Mouse (Mus musculus) heart, embryonic 16.5 days (tissue): Measurements from ENCODE around the gene Cdc25b. TPM values are rescaled to one million over a fixed set of nuclear protein-coding genes. Genes with fewer than 3 reads are reported as not detected.
A peak's percentile ranks its signal among the peaks of the same experiment; 100 is the strongest.

Experiments
- ATAC-seq: fragments of 200-750 bp; cut with Nextera tagmentation; replicated peaks from 2 replicates; pipeline ENCODE4 v1.8.0; 2017; ENCODE audit warnings: moderate number of reproducible peaks; ENCODE audit not compliant: insufficient read depth, low FRiP score; ENCODE audit errors: extremely low read depth
- H3K27ac ChIP-seq: fragments of 300-500 bp; sonication (generic); 2 replicates; pipeline ENCODE4 v1.5.1; 2014; ENCODE audit warnings: mild to moderate bottlenecking, low read length, control low read depth, moderate library complexity
- H3K27me3 ChIP-seq: fragments of 300-500 bp; sonication (generic); 2 replicates; pipeline ENCODE4 v1.6.1; 2014; ENCODE audit warnings: low read length, mixed read lengths; ENCODE audit not compliant: control insufficient read depth, insufficient read depth
- H3K36me3 ChIP-seq: fragments of 300-500 bp; sonication (generic); 2 replicates; pipeline ENCODE4 v1.6.1; 2014; ENCODE audit not compliant: control insufficient read depth, insufficient read depth
- H3K4me1 ChIP-seq: fragments of 300-500 bp; sonication (generic); 2 replicates; pipeline ENCODE4 v1.6.1; 2014; ENCODE audit warnings: low read length, mixed read lengths; ENCODE audit not compliant: control insufficient read depth, insufficient read depth
- H3K4me2 ChIP-seq: fragments of 300-500 bp; sonication (generic); 2 replicates; pipeline ENCODE4 v1.6.1; 2014; ENCODE audit warnings: low read depth, mild to moderate bottlenecking, control low read depth, low read length
- H3K4me3 ChIP-seq: fragments of 300-500 bp; sonication (generic); 2 replicates; pipeline ENCODE4 v1.5.1; 2014; ENCODE audit warnings: mild to moderate bottlenecking, control low read depth, low read length
- H3K9ac ChIP-seq: fragments of 300-500 bp; sonication (generic); 2 replicates; pipeline ENCODE4 v1.6.1; 2014; ENCODE audit warnings: low read length, control low read depth
- H3K9me3 ChIP-seq: fragments of 300-500 bp; sonication (generic); replicated peaks from 2 replicates; pipeline ENCODE4 v1.6.1; 2016; ENCODE audit warnings: low read length; ENCODE audit not compliant: control insufficient read depth
- WGBS: fragments of 180-500 bp; shearing (Covaris S2); extraction: QIAGEN DNeasy Blood & Tissue Kit; methylation state at CpG from one replicate; pipeline ENCODE4 v1.1.7; 2014; 5-methylcytosine and 5-hydroxymethylcytosine counted together
- polyA plus RNA-seq: library from polyadenylated mRNA; unstranded; fragments of >200 nt; fragmentation: Nextera tagmentation; extraction: Ambion mirVana; gene quantifications from 2 replicates; pipeline ENCODE4 v1.2.1, GENCODE M21; 2015

Gene Cdc25b
- polyA plus RNA-seq, 1 experiment from 2014 or later, result 55.8 TPM

- Histone ChIP-seq H3K36me3 (peaks cover 23% of the 10 kb centered on the region), H3K4me2 (no peak overlapping the region), H3K4me1 (peaks cover 8% of the 10 kb centered on the region), H3K9ac (no peak overlapping the region), H3K4me3 (no peak overlapping the region), H3K27ac (no peak overlapping the region), H3K27me3 (no peaks in the 10 kb centered on the region), H3K9me3 (no peaks in the 10 kb centered on the region)
- ATAC-seq, result no peak
- 86% methylated on average over 4 of the region's 4 CpGs for WGBS
Measured at GRCm38 (mm10) chr2:131154036-131154435, 32.7 kb upstream of the Cdc25b start.

- Histone ChIP-seq H3K27me3 (no peaks in the 10 kb centered on the region), H3K36me3 (peaks cover 9% of the 10 kb centered on the region; the same call in 1 of the 2 replicates), H3K9me3 (no peaks in the 10 kb centered on the region), H3K4me2 (no peak overlapping the region), H3K4me1 (peaks cover 10% of the 10 kb centered on the region), H3K9ac (no peak overlapping the region), H3K4me3 (no peak overlapping the region), H3K27ac (no peak overlapping the region)
- WGBS, result 91% methylated on average over 7 of the region's 7 CpGs
- no peak for ATAC-seq
Measured at GRCm38 (mm10) chr2:131156987-131157386, 29.8 kb upstream of the Cdc25b start.

DNA sequence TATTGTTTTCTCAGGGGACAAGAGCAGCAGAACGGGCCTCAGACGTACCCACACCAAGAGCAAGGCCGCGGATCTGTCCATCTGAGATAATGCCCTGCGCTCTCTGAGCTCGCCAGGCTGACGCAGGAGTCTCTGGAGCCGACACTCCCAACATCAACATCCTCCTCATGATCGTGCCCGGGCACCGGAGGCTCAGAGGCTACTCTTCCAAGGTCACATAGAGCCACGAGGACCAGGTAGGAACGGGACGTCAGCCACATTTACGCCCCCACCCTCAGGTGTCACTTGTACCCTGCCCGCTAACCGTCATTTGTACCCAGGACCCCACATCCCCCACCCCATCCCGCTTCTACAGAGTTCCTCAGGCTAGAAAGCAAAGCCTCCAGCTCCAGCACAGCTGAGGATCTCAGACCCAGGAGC lies 27.2 kb upstream of the Cdc25b start:
- H3K27me3 ChIP-seq, result no peaks in the 10 kb centered on the region
- H3K36me3 ChIP-seq, result no peaks in the 10 kb centered on the region
- peak overlapping the region; percentile 79 for H3K27ac ChIP-seq
- H3K4me1 ChIP-seq, result peaks cover 10% of the 10 kb centered on the region
- WGBS, result under 1% methylated on average over 18 of the region's 18 CpGs
- H3K4me3 ChIP-seq, result peak overlapping the region; percentile 94
- no peaks in the 10 kb centered on the region; the same call in 1 of the 2 replicates for H3K9me3 ChIP-seq
- peak; percentile 26 for ATAC-seq
- peak overlapping the region; percentile 86 for H3K9ac ChIP-seq
- peak overlapping the region; percentile 97 for H3K4me2 ChIP-seq

GRCm38 (mm10) chr2:131159938-131160581 lies 26.7 kb upstream of the Cdc25b start, which contains the start of gene 1700037H04Rik:
Gene 1700037H04Rik (minus strand): TSS chr2:131160081.
- H3K27ac ChIP-seq, result peak within 1 kb of the TSS; percentile 95
- peaks cover 10% of the 10 kb centered on the region for H3K4me1 ChIP-seq
- H3K4me2 ChIP-seq, result peak within 1 kb of the TSS; percentile 97
- H3K9ac ChIP-seq, result peak within 1 kb of the TSS; percentile 86
- H3K27me3 ChIP-seq, result no peaks in the 10 kb centered on the region
- no peaks in the 10 kb centered on the region for H3K36me3 ChIP-seq
- peak within 1 kb of the TSS; percentile 94 for H3K4me3 ChIP-seq
- H3K9me3 ChIP-seq, result peaks cover 2% of the 10 kb centered on the region; the same call in 1 of the 2 replicates
- peak; percentile 98 for ATAC-seq
- WGBS, result under 1% methylated on average over 54 of the region's 54 CpGs

- Histone ChIP-seq H3K4me3 (peak overlapping the region; percentile 94), H3K9ac (peak overlapping the region; percentile 84), H3K27ac (peak overlapping the region; percentile 95), H3K27me3 (no peaks in the 10 kb centered on the region; the same call in 1 of the 2 replicates), H3K36me3 (no peaks in the 10 kb centered on the region), H3K4me1 (peaks cover 10% of the 10 kb centered on the region), H3K4me2 (peak overlapping the region; percentile 97), H3K9me3 (peaks cover 2% of the 10 kb centered on the region; the same call in 1 of the 2 replicates)
- peak; percentile 8; the same call in 1 of the 2 replicates for ATAC-seq
- WGBS, result 1% methylated on average over 17 of the region's 17 CpGs
Measured at GRCm38 (mm10) chr2:131160671-131161111, 26.1 kb upstream of the Cdc25b start.

- no peak overlapping the region for H3K9ac ChIP-seq
- H3K9me3 ChIP-seq, result peaks cover 5% of the 10 kb centered on the region; the same call in 1 of the 2 replicates
- no peak for ATAC-seq
- no peaks in the 10 kb centered on the region for H3K36me3 ChIP-seq
- peaks cover 3% of the 10 kb centered on the region for H3K4me1 ChIP-seq
- no peak overlapping the region for H3K27ac ChIP-seq
- H3K4me3 ChIP-seq, result no peak overlapping the region
- WGBS, result 66% methylated on average over 7 of the region's 7 CpGs
- H3K27me3 ChIP-seq, result no peaks in the 10 kb centered on the region; the same call in 1 of the 2 replicates
- no peak overlapping the region for H3K4me2 ChIP-seq
Measured at GRCm38 (mm10) chr2:131163924-131164323, 22.8 kb upstream of the Cdc25b start.

DNA sequence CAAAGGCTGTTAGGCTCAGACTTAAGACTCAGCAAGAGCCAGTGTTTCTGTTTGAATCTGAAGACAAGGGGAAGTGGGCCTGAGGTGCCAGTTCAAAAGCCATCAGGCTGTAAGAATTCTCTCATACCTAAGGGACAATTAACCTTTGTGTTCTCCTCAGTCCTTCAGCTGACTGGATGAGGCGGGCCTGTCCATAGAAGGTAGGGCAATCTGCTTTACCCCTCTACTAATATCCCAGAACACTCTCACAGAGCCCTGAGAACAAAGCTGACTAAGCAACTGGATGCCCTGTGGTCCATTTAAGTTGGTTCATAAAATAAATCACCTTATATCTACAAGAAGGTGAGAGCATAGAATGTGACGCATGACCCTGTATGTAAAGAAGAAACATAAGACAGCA lies 20.6 kb upstream of the Cdc25b start:
- no peaks in the 10 kb centered on the region for H3K4me1 ChIP-seq
- no peaks in the 10 kb centered on the region for H3K36me3 ChIP-seq
- H3K9me3 ChIP-seq, result peaks cover 5% of the 10 kb centered on the region; the same call in 1 of the 2 replicates
- no peak for ATAC-seq
- no peak overlapping the region for H3K4me2 ChIP-seq
- H3K27ac ChIP-seq, result no peak overlapping the region
- H3K27me3 ChIP-seq, result peaks cover 8% of the 10 kb centered on the region
- H3K9ac ChIP-seq, result no peak overlapping the region
- H3K4me3 ChIP-seq, result no peak overlapping the region
- 81% methylated on average over 2 of the region's 2 CpGs for WGBS

DNA sequence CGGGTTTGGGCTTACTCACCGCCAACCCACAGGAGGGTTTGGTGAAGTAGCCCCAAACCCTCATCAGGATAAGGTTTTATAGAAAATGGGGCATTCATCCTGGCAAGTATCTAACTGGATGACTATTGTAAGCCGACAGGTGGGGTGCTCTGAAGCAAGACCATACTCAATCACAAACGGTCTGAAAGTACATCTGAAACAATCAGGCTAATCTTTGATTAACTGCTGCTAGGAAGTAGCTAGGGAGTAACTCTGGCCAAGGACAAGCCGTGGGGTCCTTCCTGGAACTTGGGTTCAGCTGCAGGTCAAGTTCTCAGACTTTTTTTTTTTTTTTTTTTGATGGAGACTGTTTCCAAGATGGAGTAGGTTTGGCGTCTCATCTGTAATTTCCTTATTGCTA lies 18.8 kb upstream of the Cdc25b start:
- Histone ChIP-seq H3K9me3 (peaks cover 5% of the 10 kb centered on the region; the same call in 1 of the 2 replicates), H3K9ac (no peak overlapping the region), H3K36me3 (no peaks in the 10 kb centered on the region), H3K4me1 (no peaks in the 10 kb centered on the region), H3K4me3 (no peak overlapping the region), H3K4me2 (no peak overlapping the region), H3K27ac (no peak overlapping the region), H3K27me3 (peaks cover 24% of the 10 kb centered on the region)
- WGBS, result 69% methylated on average over 6 of the region's 6 CpGs
- ATAC-seq, result no peak

GRCm38 (mm10) chr2:131168914-131169313 lies 17.8 kb upstream of the Cdc25b start:
- 56% methylated on average over 1 of the region's 1 CpGs for WGBS
- Histone ChIP-seq H3K4me2 (no peak overlapping the region), H3K9me3 (peaks cover 5% of the 10 kb centered on the region; the same call in 1 of the 2 replicates), H3K4me1 (peaks cover 1% of the 10 kb centered on the region), H3K27ac (no peak overlapping the region), H3K27me3 (peaks cover 32% of the 10 kb centered on the region), H3K9ac (no peak overlapping the region), H3K36me3 (no peaks in the 10 kb centered on the region), H3K4me3 (no peak overlapping the region)
- ATAC-seq, result no peak
